Mouse (Mus musculus) neutrophil, adult 5-6 weeks (primary cell): ENCODE results near the gene Nup214. TPM values are rescaled to one million over a fixed set of nuclear protein-coding genes. Genes with fewer than 3 reads are reported as not detected.

ENCODE experiments used
- ATAC-seq: fragments of 151-379, 151-347 bp; 2 replicates; pipeline ENCODE4 v1.8.0; 2017; ENCODE audit warnings: mild to moderate bottlenecking, moderate TSS enrichment; ENCODE audit not compliant: insufficient number of reproducible peaks, poor library complexity, low FRiP score, severe bottlenecking; ENCODE audit errors: extremely low read depth
- total RNA-seq: library from RNA; stranded (forward); fragments of 200-1000 nt; gene quantifications from 2 replicates; pipeline ENCODE4 v1.2.3, GENCODE M21; 2017

The Nup214 gene
- total RNA-seq = 50.9 and 57.8 TPM in 2 replicates

GRCm38 (mm10) chr2:31974141-31974808 lies at the start of gene Nup214:
Gene Nup214, plus strand, starts transcription at chr2:31974436.
- ATAC-seq = peak; percentile 97

- no peak for ATAC-seq
These were observed 49.4 kb upstream of the Nup214 start for GRCm38 (mm10) chr2:31924811-31925210.

- no peak for ATAC-seq
These were observed 48.3 kb upstream of the Nup214 start for GRCm38 (mm10) chr2:31925936-31926335.

GRCm38 (mm10) chr2:31929664-31930063 lies 44.6 kb upstream of the Nup214 start:
- no peak for ATAC-seq

- no peak for ATAC-seq
These were observed 39.7 kb upstream of the Nup214 start for GRCm38 (mm10) chr2:31934551-31934950.

GRCm38 (mm10) chr2:31935054-31935453 lies 39.2 kb upstream of the Nup214 start:
- no peak for ATAC-seq

- ATAC-seq = no peak
These were observed 35.9 kb upstream of the Nup214 start for GRCm38 (mm10) chr2:31938298-31938697.

GRCm38 (mm10) chr2:31943011-31943410 lies 31.2 kb upstream of the Nup214 start:
- no peak for ATAC-seq

GRCm38 (mm10) chr2:31945580-31945979 lies 28.7 kb upstream of the Nup214 start:
- ATAC-seq = no peak

GRCm38 (mm10) chr2:31948392-31948791 lies 25.8 kb upstream of the Nup214 start:
- ATAC-seq = no peak

- no peak for ATAC-seq
These were observed 25.4 kb upstream of the Nup214 start for GRCm38 (mm10) chr2:31948801-31949200.

GRCm38 (mm10) chr2:31950058-31950871 lies 24.0 kb upstream of the Nup214 start, which contains the start of gene Aif1l:
Gene Aif1l, plus strand, starts transcription at chr2:31950139.
- no peak for ATAC-seq

- no peak for ATAC-seq
These were observed 23.3 kb upstream of the Nup214 start for GRCm38 (mm10) chr2:31950966-31951365.

- ATAC-seq = no peak
These were observed 22.0 kb upstream of the Nup214 start for GRCm38 (mm10) chr2:31952236-31952635.

GRCm38 (mm10) chr2:31952725-31953124 lies 21.5 kb upstream of the Nup214 start:
- no peak for ATAC-seq

- no peak for ATAC-seq
These were observed 20.5 kb upstream of the Nup214 start for GRCm38 (mm10) chr2:31953687-31954086.

- ATAC-seq = no peak
These were observed 19.5 kb upstream of the Nup214 start for GRCm38 (mm10) chr2:31954779-31955181.

- ATAC-seq = no peak
These were observed 18.6 kb upstream of the Nup214 start for GRCm38 (mm10) chr2:31955686-31956085.

GRCm38 (mm10) chr2:31957211-31957610 lies 17.0 kb upstream of the Nup214 start:
- no peak for ATAC-seq

GRCm38 (mm10) chr2:31960986-31961385 lies 13.2 kb upstream of the Nup214 start:
- ATAC-seq = no peak
